Mouse (Mus musculus) stomach, embryonic 16.5 days (tissue): ENCODE measurements around the gene Gm11020. TPM values are rescaled to one million over a fixed set of nuclear protein-coding genes. Genes with fewer than 3 reads are reported as not detected.

Source experiments
- ATAC-seq: fragments of 200-750 bp; cut with Nextera tagmentation; 2 replicates; pipeline ENCODE4 v1.8.0; 2017; ENCODE audit warnings: moderate number of reproducible peaks, moderate TSS enrichment; ENCODE audit not compliant: insufficient read depth, low FRiP score
- H3K27ac ChIP-seq: fragments of 300-500 bp; sonication (generic); 2 replicates; pipeline ENCODE4 v1.5.1; 2014; ENCODE audit warnings: low read length
- H3K27me3 ChIP-seq: fragments of 300-500 bp; sonication (generic); 2 replicates; pipeline ENCODE4 v1.6.1; 2014; ENCODE audit warnings: low read length, control low read depth, mixed read lengths; ENCODE audit not compliant: control insufficient read depth, insufficient read depth
- H3K36me3 ChIP-seq: fragments of 300-500 bp; sonication (generic); 2 replicates; pipeline ENCODE4 v1.6.1; 2014; ENCODE audit warnings: low read length; ENCODE audit not compliant: control insufficient read depth, insufficient read depth
- H3K4me1 ChIP-seq: fragments of 300-500 bp; sonication (generic); 2 replicates; pipeline ENCODE4 v1.6.1; 2014; ENCODE audit warnings: low read length, control low read depth, mixed read lengths; ENCODE audit not compliant: control insufficient read depth, insufficient read depth
- H3K4me2 ChIP-seq: fragments of 300-500 bp; sonication (generic); 2 replicates; pipeline ENCODE4 v1.6.1; 2014; ENCODE audit warnings: low read depth, low read length, mixed read lengths
- H3K4me3 ChIP-seq: fragments of 300-500 bp; sonication (generic); replicated peaks from 2 replicates; pipeline ENCODE4 v1.5.1; 2014; ENCODE audit warnings: mild to moderate bottlenecking, low read length
- H3K9ac ChIP-seq: fragments of 300-500 bp; sonication (generic); 2 replicates; pipeline ENCODE4 v1.6.1; 2014; ENCODE audit warnings: low read length
- H3K9me3 ChIP-seq: fragments of 300-500 bp; sonication (generic); replicated peaks from 2 replicates; pipeline ENCODE4 v1.6.1; 2016; ENCODE audit warnings: low read length, control low read depth; ENCODE audit not compliant: control insufficient read depth
- WGBS: fragments of 180-500 bp; shearing (Covaris S2); extraction: QIAGEN DNeasy Blood & Tissue Kit; methylation state at CpG from one replicate; pipeline ENCODE4 v1.1.7; 2014; 5-methylcytosine and 5-hydroxymethylcytosine counted together
- polyA plus RNA-seq: library from polyadenylated mRNA; unstranded; fragments of >200 nt; fragmentation: Nextera tagmentation; extraction: Ambion mirVana; gene quantifications from 2 replicates; pipeline ENCODE4 v1.2.1, GENCODE M21; 2015

Gene Gm11020
- polyA plus RNA-seq, 1 experiment from 2014 or later, result not detected

DNA sequence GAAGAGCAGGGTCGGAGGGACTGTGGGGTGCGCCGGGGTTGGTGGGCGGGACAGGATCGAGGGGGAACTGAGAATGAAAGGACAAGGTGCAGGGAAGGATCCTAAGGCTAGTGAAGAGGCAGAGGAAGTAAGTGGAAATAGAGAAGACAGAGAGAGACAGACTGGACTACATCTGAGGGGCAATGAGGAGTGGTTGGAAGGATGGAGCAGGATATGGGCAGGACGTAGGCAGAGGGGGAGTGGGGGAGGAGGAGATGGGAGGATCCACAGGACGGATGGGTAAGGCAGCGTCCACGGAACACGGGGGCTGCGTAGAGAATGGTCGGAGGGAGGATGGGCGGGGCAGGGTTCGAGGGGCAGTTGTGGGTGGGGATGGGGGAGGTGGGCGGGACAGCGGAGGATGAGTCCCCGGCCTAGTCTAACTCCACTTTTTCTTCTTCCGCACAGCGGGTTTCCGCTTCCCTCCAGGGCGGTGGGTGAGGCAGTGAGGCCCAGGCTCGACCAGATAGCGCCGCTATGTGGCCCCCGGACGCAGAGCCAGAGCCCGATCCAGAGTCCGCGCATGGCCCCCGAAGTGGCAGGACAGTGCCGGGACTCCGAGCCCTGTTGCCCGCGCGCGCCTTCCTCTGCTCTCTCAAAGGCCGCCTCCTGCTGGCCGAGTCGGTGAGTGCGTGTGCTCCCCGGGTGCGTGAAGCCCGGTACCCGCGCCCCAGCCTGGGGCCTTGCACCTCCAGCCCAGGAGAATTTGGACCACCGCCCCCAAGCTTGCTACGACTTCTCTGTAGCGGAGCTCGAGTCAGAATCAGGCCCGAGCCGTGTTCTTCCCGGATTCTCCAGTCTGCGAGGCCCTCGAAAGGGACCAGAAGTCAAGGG lies 19.1 kb downstream of the Gm11020 start:
- H3K9ac ChIP-seq, result peak overlapping the region; percentile 91
- peak overlapping the region; percentile 87 for H3K27ac ChIP-seq
- under 1% methylated on average over 51 of the region's 54 CpGs for WGBS
- no peaks in the 10 kb centered on the region for H3K27me3 ChIP-seq
- ATAC-seq, result peak; percentile 83
- peak overlapping the region; percentile 76 for H3K4me2 ChIP-seq
- H3K4me3 ChIP-seq, result peak overlapping the region; percentile 72
- no peaks in the 10 kb centered on the region for H3K36me3 ChIP-seq
- no peaks in the 10 kb centered on the region for H3K9me3 ChIP-seq
- peaks cover 9% of the 10 kb centered on the region; the same call in 1 of the 2 replicates for H3K4me1 ChIP-seq

DNA sequence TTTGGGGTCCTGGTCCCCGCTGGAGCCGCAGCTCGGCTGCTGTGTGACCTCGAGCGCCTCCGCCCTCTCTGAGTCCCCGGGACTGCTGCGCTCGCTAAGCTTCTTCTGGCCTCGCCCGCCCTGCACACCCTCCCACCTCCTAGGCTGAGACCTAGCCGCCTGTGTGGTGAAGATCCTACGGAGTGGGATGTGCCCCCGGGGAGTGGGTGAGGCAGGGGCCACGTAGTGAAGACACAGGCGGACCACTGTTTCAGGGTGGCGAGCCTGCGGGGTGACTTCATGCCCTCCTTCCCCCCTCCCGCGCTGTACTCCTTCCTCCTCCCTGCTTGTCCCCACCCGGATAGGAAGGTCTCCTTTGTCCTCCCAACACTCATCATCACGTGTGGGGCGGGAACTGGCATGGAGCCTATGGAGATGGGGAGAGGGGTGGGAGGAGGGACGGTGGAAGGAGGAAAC lies 19.8 kb downstream of the Gm11020 start:
- Histone ChIP-seq H3K4me2 (peak overlapping the region; percentile 76), H3K27ac (peak overlapping the region; percentile 87), H3K36me3 (no peaks in the 10 kb centered on the region; the same call in 1 of the 2 replicates), H3K27me3 (no peaks in the 10 kb centered on the region), H3K4me1 (peaks cover 9% of the 10 kb centered on the region; the same call in 1 of the 2 replicates), H3K9ac (peak overlapping the region; percentile 91), H3K4me3 (peak overlapping the region; percentile 72), H3K9me3 (no peaks in the 10 kb centered on the region)
- ATAC-seq, result peak; percentile 65
- 0% methylated on average over 24 of the region's 24 CpGs for WGBS

DNA sequence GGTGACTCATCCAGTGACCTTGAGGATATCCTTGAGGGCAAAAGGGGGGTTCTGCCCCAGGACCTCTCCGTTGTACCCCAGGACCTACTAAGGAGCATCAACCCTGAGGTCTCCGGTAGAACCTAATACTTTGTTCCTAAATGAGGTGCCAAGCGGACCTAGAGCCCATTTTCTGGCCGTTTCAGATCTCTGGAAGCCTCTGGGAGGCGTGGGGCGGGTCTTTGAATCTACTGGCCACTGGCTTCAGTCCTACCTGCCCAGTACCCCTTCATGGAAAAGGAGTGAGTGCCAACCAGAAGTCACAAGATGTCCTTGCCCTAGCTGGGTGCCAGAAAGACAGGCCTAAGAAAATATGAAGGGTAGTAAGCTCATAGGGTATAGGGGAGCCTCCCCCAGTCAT lies 20.3 kb downstream of the Gm11020 start:
- ATAC-seq, result no peak
- Histone ChIP-seq H3K27ac (peak overlapping the region; percentile 56), H3K4me1 (peaks cover 9% of the 10 kb centered on the region; the same call in 1 of the 2 replicates), H3K9me3 (no peaks in the 10 kb centered on the region), H3K9ac (peak overlapping the region; percentile 91), H3K4me3 (peak overlapping the region; percentile 72), H3K36me3 (no peaks in the 10 kb centered on the region; the same call in 1 of the 2 replicates), H3K4me2 (peak overlapping the region; percentile 76), H3K27me3 (no peaks in the 10 kb centered on the region)
- WGBS, result 46% methylated on average over 6 of the region's 6 CpGs

DNA sequence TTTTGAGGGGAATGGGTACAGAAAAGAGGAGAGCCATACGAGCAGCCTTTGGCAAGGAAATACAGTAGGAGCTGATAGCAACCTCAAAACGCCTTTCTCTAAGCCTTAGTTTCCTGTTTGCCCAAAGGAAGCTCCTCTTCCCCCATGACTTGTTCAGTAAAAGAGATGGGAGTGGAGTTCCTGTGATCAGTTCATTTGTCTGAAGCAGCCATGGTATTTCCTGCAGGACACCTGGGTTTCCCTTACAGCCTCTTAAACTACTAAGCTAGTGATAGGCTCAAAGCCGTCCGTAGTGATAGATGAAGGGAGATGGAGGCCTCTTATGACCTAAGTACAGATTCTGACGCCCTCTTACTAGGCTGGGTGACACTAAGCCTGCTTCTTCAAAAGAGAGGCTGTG lies 21.1 kb downstream of the Gm11020 start:
- Histone ChIP-seq H3K27me3 (no peaks in the 10 kb centered on the region), H3K4me2 (no peak overlapping the region), H3K9ac (no peak overlapping the region), H3K9me3 (no peaks in the 10 kb centered on the region), H3K4me1 (peaks cover 9% of the 10 kb centered on the region; the same call in 1 of the 2 replicates), H3K36me3 (no peaks in the 10 kb centered on the region; the same call in 1 of the 2 replicates), H3K27ac (no peak overlapping the region), H3K4me3 (no peak overlapping the region)
- 68% methylated on average over 5 of the region's 5 CpGs for WGBS
- ATAC-seq, result no peak

DNA sequence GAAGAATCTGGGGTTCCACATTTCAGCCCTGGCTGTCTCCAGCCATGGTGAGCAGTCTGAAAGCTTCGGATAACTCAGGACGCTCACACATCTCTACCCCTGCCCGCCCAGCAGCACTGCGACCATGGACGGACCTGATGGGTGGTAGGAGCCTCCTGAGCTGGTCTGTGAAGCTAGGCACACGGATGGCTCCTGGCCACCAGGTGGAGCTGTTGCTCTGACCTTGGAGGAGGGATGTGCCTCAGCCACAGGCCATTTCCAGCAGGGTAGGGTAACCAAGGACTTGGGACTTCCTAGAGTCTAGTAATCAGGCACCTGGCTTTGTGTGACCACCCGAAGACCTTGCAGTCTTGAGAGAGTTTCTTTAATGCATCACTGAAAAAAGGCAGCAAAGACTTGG lies 22.6 kb downstream of the Gm11020 start:
- no peak for ATAC-seq
- Histone ChIP-seq H3K27ac (0 out of 2 replicates have a peak overlapping the region, but pooled peaks have one; percentile 20), H3K9ac (0 out of 2 replicates have a peak overlapping the region, but pooled peaks have one; percentile 32), H3K27me3 (no peaks in the 10 kb centered on the region), H3K4me1 (peaks cover 9% of the 10 kb centered on the region; the same call in 1 of the 2 replicates), H3K9me3 (no peaks in the 10 kb centered on the region), H3K4me3 (no peak overlapping the region), H3K4me2 (no peak overlapping the region), H3K36me3 (no peaks in the 10 kb centered on the region; the same call in 1 of the 2 replicates)
- 14% methylated on average over 7 of the region's 7 CpGs for WGBS

DNA sequence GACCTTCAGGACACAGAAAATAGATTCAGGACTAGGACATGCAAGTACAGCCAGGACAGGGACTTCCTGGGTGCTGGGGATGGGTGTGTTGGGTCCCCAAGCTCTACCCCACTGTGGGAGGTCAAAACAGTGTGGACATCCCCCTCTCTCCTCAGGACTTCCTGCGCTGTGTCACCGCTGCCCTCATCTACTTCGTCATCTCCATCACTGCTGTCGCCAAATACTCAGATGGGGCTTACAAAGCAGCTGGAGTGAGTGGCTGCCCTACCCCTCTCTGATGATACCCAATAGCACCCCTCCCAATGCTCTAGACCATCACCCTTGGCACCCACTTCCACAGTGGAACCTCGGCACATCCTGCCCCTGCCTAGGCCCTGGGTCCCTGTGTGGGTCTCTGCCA lies 23.3 kb downstream of the Gm11020 start:
- no peak for ATAC-seq
- Histone ChIP-seq H3K36me3 (no peaks in the 10 kb centered on the region; the same call in 1 of the 2 replicates), H3K27ac (no peak overlapping the region), H3K4me1 (peaks cover 9% of the 10 kb centered on the region; the same call in 1 of the 2 replicates), H3K9me3 (no peaks in the 10 kb centered on the region), H3K4me2 (no peak overlapping the region), H3K4me3 (no peak overlapping the region), H3K9ac (no peak overlapping the region), H3K27me3 (no peaks in the 10 kb centered on the region)
- WGBS, result 79% methylated on average over 5 of the region's 5 CpGs

DNA sequence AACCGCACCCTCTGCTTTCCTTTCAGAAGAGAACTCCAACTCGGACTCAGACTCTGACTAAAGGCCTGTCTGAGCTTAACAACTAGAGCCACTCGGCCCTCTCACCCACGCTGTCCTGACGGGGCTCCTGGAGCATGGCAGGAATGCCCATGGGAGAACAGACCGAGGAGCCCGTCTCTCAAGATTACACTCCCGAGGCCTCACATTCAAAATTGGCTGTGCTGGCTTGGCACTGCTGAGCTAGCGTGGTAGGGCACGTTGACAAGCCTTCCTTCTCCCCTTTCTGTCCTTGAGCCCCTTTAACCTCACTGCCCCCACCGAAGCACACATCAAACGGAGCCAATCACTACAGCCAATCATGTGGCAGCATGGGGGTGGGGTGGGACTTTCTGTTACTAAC lies 25.3 kb downstream of the Gm11020 start:
- Histone ChIP-seq H3K4me3 (no peak overlapping the region), H3K4me1 (peaks cover 6% of the 10 kb centered on the region; the same call in 1 of the 2 replicates), H3K27me3 (no peaks in the 10 kb centered on the region), H3K9me3 (no peaks in the 10 kb centered on the region), H3K9ac (no peak overlapping the region), H3K27ac (no peak overlapping the region), H3K4me2 (no peak overlapping the region), H3K36me3 (no peaks in the 10 kb centered on the region; the same call in 1 of the 2 replicates)
- 61% methylated on average over 12 of the region's 12 CpGs for WGBS
- ATAC-seq, result no peak

DNA sequence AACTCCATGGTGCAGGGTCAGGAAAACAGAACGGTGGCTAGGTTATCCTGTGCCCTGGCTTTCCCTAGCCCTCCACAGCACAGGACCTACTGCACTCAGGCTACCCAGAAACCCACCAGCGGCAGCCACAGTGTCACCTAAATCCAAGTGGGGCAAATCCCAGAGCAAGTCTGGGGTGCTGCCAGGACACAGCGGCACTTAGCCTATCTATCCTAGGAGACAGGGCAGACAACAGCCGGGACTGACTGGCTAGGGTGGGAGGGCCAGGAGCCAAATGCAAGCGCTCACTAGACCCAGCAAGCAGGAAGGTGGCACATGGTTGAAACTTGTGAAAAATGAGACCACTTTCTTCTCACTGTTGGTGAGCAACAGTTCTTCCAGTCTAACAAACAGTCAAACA lies 27.6 kb downstream of the Gm11020 start:
- no peak overlapping the region for H3K4me2 ChIP-seq
- H3K4me3 ChIP-seq, result no peak overlapping the region
- H3K27me3 ChIP-seq, result no peaks in the 10 kb centered on the region
- H3K9ac ChIP-seq, result no peak overlapping the region
- H3K36me3 ChIP-seq, result no peaks in the 10 kb centered on the region; the same call in 1 of the 2 replicates
- no peak for ATAC-seq
- H3K4me1 ChIP-seq, result peaks cover 3% of the 10 kb centered on the region; the same call in 1 of the 2 replicates
- 74% methylated on average over 5 of the region's 5 CpGs for WGBS
- no peak overlapping the region for H3K27ac ChIP-seq
- H3K9me3 ChIP-seq, result no peaks in the 10 kb centered on the region

DNA sequence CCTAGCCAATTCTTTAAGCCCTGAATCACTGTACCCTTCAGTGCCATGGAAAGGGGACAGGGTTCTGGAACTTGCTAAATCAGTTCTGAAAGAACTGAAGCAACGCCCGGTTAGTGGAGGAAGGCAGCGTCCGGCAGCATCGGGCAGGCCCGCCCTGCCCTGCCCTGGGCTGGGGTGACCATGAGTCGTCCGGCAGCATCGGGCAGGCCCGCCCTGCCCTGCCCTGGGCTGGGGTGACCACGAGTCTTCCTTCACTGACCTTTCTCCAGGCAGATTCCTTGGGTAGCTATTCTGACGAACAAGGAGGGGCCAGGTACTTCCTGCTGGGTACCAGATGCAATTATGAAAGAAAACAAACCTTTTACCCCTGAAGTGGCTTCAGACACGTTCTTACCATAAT lies 28.7 kb downstream of the Gm11020 start:
- Histone ChIP-seq H3K27me3 (no peaks in the 10 kb centered on the region), H3K4me1 (no peaks in the 10 kb centered on the region), H3K4me3 (no peak overlapping the region), H3K9me3 (no peaks in the 10 kb centered on the region), H3K4me2 (no peak overlapping the region), H3K36me3 (no peaks in the 10 kb centered on the region; the same call in 1 of the 2 replicates), H3K9ac (no peak overlapping the region), H3K27ac (no peak overlapping the region; the same call in 1 of the 2 replicates)
- ATAC-seq, result no peak; the same call in 1 of the 2 replicates
- WGBS, result 65% methylated on average over 13 of the region's 13 CpGs
